Mouse (Mus musculus) left cerebral cortex, postnatal 36 days (tissue): ENCODE data around the gene Epha3. TPM values are rescaled to one million over a fixed set of nuclear protein-coding genes. Genes with fewer than 3 reads are reported as not detected.

Source experiments
- DNase-seq, 2 experiments: peaks; one replicate each; pipeline ENCODE4 v3.0.0; 2021 to 2022; ENCODE audit warnings: low spot score in 2 of 2, mixed read lengths in 1 of 2
- intact Hi-C: fragments of 180-260 bp; cut with DNase I; formaldehyde crosslinking; loops from one replicate; pipeline ENCODE4 v1.15.1; 2025
- total RNA-seq, 2 experiments: library from RNA; stranded (reverse); gene quantifications; 2 replicates each; pipeline ENCODE4 v1.2.3; 2021

Epha3 gene
- total RNA-seq, 2 experiments from 2014 or later = 11.7 to 14.6 TPM

DNA sequence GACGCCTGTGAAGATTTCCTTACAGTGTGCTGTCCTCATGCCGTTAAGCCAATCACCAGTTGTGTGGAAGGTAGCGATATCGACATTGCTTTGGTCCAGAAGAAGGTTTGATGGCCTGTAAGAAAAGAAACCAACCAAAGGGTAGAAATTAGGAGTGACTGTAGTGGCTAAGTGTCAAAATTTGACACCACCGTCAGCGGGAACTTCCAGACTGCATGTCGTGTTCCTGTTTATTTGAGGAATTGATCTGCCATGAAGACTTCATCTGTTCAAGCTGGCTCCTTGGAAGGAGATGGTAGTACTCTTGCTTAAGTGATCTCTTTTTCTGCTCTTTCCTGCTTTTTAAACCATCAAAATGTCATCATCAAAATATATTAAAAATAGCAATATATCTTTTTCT is 311.4 kb downstream of the Epha3 start:
- intact Hi-C loops = no loop called here
- no peak for DNase-seq

GRCm38 (mm10) chr16:63539489-63539888 is 324.5 kb downstream of the Epha3 start:
- no peak for DNase-seq
- intact Hi-C loops = no loop called here

DNA sequence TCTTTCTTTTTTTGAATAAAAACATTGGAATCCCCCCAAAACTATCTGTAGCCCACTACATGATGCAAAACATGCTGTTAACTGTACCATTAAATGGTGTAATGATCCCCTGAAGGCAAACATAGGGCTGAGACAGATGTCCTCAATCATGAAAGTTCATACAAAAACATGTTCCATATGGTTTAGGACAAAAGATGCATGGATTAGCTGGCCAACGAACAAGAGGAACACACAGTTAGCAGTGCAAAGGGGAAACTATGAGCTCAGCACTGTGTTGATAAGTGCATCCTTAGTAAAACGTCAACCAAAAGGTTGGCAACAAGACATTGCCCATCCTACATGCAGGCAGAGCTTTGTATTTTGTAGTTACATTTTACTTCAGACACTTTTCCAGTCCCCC is 335.2 kb downstream of the Epha3 start:
- DNase-seq = no peak
- intact Hi-C loops = no loop called here

GRCm38 (mm10) chr16:63517636-63518035 is 346.3 kb downstream of the Epha3 start:
- DNase-seq = no peak
- intact Hi-C loops = no loop called here

DNA sequence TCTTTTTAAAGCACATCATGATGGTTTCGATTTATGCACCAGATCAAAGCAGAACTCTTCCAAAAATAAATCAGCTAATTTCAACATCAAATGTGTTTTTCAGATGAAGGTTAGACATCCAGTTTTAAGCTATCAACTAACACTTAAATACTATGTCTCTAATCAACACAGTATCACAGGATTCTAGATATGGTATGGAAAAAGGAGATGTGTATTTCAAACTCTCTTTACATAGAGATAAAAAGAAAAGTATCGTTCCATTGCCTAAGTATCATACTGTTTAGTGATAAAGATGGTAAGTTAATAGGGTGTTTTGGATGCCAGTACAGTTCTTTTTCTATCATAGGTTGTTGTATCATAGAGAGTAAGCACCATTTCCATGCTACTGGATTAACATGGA is 353.9 kb downstream of the Epha3 start:
- intact Hi-C loops = no loop called here

GRCm38 (mm10) chr16:63506437-63506836 is 357.5 kb downstream of the Epha3 start:
- intact Hi-C loops = no loop called here
- no peak for DNase-seq

More for the DNA sequence above, 353.9 kb downstream of the Epha3 start:
- no peak for DNase-seq

DNA sequence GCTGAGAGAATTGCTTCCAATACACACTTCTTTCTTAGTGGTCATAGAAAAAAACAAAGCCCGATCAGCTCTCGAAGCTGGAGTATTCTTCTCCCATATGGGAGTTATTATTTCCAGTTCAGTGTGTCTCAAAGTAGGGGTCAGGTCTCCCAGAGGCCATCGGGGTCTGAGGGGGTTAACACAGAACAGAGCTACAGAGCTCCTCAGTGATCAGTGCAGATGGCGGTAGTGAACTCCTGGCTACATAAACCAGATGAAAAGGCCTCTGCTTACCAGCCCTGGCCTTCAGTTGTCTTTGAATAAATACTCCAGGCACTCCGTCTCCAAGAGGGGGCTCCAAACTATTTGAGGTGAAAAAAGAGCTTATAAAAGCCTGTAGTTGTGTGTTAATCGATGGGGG is 362.5 kb downstream of the Epha3 start:
- DNase-seq = no peak
- intact Hi-C loops = no loop called here

GRCm38 (mm10) chr16:63500975-63501393 is 363.0 kb downstream of the Epha3 start:
- intact Hi-C loops = no loop called here

More at GRCm38 (mm10) chr16:63500975-63501393, 363.0 kb downstream of the Epha3 start:
- DNase-seq = no peak
